Mouse (Mus musculus) frontal cortex, postnatal 10 days (tissue): ENCODE measurements around the gene Slc16a13.

Source experiments
- DNase-seq, 2 experiments: peaks; one replicate each; pipeline ENCODE4 v3.0.0; 2022; ENCODE audit warnings: low spot score in 2 of 2, mixed read lengths in 1 of 2

Gene Slc16a13

DNA sequence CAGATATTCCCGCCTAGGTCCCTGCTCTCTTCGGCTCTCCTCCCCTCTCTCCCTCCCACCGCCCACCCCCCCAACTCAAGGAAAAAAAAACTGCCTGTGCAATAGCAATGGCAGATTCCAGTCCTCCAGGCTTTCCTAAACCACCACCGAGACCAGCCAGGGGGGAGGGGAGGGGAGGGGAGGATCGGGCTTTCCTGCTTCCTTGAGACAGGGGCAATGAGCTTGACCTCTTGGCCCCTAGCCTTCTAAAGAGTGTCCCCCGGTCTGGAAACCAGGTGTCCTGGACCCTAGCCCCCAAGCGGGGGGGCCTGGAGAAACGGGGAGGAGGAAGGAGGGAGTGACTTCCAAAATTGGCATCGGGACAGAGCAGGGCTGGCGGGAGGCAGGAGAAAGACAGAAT, 11.7 kb upstream of the Slc16a13 start:
- DNase-seq: peak in 1 of 2 experiments; percentile 47

DNA sequence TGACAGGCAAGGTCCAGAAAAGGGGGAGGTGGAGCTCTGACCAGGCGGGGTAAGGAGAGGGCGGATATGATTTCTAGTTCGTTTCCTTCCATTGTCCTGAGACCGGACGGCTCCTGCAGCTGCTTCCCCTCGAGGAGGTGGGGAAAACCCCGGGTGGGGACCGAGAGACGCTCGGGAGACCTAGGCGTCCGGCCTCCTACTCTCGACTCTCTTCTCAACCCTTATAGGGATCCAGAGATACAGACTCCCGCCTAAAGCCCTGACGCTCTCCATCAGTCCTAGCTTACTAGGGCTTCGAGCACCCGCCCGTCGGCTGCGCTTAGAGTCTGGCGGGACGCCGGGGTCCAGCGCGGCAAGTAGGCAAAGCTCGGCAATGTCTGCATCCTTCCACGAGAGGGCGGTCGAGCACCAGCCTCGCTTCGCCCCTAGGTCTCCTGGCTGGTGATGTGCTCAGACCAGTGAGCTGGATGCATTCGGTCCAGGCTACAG, 9.4 kb upstream of the Slc16a13 start:
- peak in 1 of 2 experiments; percentile 81 for DNase-seq

DNA sequence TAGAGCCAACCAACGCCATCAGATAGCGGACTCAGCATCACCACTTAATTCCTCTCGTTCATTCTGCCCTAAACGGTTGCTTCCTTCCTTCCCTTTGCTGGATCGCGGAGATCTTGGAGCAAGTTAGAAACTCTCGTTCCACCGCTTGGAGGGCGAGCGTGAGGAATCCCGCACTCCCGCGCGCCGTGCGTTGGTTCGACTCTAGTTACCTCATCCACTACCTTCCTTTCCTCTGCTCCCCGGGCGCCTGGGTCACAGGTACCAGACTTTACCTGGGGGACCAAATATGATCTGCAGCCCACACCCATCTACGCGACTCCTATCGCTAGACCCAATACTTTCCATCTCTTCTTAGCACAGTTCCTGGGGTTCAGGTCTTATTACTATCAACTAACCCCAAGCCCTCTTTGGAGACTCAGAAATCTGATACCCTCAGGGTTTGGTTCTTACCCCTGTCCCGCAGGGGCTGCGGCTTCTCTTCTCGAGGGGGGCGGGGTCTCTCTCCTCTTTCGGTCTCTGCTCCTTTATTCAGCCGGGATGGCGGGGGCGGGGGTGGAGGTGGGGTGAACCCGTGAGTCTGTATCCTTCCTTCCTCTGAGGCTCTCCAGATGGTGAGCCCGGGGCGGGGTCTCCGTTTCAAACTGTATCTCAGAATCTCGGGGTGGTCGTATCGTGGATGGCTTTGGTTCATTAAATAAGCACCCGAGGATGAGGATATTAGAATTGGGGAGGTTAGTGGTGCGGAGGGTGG, 8.6 kb upstream of the Slc16a13 start, which contains the start of gene Bcl6b:
TSS of gene Bcl6b (minus strand) at position 539 of the 751 bp plus-strand sequence.
- peak in 1 of 2 experiments; percentile 14 for DNase-seq

DNA sequence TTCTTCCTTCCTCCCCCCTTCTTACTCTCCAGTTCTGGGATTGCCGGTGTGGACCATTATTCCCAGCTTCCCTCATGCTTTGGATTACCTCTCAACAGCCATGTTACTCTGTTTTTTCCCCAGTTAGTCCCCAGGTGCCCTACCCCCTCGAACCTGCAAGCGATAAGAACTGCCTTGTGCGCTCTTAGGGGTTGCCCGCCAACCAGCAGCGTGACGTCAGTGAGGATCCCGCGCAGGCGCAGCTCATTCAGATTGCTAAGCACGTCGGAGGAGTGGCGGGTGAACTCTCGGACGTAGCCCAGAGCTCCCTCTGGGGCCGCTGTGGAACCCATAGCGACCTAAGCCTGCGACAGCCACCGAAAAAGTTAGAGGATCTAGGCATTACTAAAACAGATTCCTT, 8.0 kb upstream of the Slc16a13 start:
- DNase-seq: peak in 1 of 2 experiments; percentile 80

DNA sequence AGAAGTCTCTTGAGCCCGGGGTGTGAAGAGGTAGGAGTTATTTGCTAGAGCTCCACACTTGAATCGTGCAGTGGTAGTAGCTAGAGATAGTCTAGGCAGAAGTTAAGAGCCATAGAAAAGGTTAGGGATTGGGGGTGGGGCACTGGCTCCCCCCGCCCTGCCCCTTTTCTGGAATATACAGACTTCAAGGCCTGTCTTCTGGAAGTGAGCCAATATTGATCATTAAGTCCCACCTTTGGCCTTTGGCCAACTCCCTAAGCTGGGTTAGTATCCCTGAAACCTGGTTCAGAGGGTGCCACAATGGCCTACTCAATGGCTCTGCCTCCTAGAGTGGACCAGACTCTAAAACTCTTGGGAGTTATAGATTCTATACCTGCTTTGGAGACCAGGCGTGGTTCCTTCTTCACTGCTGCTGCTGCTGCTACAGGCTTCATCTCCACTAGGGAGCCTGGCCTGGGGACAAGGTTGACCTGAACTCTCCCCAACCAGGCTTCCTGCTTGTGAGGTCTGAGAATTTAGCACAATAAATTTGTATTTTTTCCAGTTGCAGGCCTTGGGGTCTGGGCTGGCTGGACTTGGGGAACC, 6.9 kb upstream of the Slc16a13 start:
- DNase-seq: no peak

DNA sequence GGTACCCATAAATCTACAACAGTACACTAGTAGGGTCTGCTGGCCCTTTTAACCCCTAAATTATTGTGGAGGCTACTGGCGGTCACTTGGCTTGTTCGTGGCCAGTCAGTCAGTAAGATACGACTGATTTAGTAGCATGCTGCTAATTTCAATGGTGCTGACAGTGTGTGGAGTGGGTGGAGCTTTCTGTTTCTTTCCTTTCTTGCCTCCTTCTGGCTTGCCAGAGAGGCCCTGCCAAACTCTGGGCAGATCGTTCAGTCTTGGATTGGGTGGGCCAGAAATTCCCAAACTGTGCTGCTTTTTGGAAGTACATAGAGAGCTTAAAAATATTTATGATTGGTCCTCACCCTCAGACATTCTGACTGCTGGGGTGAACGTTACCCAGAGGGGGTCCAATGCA, 6.3 kb upstream of the Slc16a13 start:
- peak in 1 of 2 experiments; percentile 26 for DNase-seq

DNA sequence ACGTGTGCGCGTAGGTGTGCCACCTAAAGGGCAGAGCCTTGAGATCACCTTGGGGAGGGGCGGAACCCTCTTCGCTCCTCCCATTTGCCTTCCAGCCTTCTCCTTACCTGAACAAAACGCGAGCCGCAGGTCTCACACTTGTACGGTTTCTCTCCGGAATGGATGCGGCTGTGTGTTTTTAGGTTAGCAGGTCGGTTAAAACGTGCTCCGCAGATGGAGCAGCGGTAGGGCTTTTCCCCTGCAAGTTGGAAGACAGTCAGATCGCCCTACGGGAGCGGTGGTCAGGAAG, 5.7 kb upstream of the Slc16a13 start:
- DNase-seq: peak in 1 of 2 experiments; percentile 15

DNA sequence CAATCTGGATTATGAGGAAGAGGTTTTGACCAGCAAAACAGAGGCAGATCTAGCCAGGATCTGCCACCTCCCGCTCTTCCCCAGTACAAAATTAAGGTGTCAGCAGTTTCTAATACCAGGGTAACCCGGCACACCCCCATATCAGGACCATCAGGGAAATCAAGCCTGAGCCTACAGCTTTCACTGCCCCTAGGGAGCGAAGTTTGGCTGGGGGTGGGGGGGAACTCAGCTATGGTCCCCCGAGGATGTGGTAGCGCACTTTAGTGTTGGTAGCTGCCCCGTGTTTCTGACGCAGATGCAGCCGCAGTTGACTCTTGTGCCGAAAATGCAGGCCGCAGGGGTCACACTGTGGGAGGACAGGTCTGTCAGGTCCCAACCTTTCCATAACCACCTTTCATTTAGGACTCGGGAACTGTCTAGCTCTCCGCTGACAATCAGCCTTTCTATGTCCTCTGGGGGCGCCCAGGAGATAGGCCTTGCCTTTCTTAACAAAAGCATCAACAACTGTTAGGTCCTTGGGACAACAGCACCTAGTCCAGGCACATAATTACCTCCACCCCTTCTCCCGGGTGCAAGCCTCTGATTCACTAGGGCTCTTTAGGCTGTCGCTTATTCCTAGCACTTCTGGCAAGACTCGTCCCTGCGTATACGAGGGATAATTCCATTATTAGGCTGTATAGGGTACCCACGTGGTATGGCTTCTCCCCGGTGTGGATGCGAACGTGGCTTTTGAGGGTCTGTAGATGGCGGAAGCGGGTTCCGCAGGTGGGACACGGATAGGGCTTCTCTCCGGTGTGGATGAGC, 5.1 kb upstream of the Slc16a13 start:
- peak in 1 of 2 experiments; percentile 10 for DNase-seq

DNA sequence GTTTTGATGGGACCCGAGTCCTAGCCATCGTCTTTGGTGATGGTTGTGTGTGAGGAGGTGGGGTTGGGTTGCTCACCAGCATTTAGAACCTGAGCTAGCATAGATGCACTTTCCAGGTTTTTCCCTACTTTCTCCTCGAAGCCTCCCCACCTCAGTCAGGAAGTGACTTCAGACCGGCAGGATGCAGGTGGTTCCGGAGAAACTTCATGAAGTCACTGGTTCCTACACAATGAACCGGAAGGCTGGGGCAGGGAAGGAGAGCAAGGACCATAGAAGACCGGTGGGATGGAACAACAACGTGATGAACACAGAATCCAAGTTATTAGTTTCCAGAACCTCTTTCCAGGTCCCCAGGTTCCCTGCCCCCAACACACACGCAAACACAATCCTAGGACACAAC, 2.9 kb upstream of the Slc16a13 start:
- no peak for DNase-seq

DNA sequence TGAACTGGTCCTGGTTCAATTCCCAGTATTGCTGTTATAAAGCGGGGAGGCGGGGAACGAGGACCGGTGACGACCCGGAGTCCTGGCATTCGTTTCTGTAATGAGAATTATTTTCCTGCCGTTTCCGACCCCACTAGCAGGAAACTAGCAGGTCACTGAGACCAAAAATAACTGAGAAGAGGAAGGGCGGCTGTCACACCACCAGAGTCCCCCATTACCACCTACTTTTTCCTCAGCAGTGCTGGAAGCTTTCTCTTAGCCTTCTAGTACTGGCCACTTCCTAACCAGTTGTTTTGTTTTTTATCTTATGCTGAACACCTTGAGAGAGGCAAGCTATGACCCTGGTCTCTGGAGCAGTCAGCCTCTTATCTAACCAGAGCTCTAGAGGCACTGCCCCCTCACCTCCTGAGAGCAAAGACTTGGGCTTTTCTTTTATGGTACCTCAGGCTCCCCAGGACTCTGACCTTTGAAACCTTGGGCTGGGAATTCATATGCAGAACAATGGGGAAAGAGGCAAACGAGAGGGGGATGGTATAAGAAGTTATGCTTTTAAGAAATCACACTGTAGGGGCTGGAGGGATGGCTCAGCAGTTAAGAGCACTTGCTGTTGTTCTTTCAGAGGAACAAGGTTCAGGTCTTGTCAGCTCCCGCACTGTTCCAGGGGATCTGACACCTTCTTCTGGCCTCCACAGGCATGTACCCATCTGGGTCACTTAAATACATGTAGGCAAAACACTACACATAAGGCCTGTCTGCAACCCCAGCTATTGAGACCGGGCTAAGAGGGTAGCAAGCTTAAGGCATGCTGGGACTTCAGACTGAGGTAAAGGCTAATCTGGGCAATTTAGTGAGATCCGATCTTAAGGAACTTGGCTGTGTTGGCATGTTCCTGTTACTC, 988 bp upstream of the Slc16a13 start:
- peak in 1 of 2 experiments; percentile 16 for DNase-seq

DNA sequence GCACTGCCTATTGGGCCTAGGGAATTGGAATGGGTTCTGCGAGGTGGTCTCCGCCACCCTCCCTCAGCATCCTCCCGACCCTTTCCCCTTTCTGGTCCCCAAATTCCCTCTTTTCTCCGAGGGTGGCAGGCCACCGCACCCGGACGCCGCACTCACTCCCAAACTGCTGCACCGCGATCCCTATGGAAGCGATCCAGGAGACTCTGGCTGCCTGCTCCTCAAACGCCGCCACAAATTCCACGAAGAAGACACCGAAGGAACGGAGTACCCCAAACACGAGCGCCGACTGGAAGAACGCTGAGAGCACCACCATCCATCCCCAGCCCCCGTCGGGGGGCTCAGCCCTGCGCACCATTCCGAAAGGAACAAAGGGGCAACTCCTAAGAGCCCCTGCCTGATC, 541 bp downstream of the Slc16a13 start:
- peak in 1 of 2 experiments; percentile 44 for DNase-seq

DNA sequence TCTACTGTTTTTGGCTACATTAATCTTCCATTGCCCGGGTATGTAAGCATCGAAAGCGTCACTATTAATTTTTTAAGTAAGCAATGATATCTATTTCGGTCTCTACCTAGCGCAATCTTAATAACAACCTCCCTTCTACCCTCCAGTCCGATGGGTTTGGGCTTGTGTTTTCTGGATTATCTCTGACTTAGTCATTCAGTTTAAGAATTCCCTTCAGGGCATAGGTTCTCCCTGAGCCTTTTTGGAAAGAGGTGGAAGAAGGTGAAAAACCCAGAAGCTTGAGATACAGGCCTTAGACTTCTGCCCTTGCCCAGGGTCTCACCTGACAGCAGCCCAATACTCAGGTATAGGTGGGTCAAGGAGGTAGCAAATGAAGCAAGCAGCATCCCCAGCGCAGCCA, 991 bp downstream of the Slc16a13 start:
- no peak for DNase-seq

DNA sequence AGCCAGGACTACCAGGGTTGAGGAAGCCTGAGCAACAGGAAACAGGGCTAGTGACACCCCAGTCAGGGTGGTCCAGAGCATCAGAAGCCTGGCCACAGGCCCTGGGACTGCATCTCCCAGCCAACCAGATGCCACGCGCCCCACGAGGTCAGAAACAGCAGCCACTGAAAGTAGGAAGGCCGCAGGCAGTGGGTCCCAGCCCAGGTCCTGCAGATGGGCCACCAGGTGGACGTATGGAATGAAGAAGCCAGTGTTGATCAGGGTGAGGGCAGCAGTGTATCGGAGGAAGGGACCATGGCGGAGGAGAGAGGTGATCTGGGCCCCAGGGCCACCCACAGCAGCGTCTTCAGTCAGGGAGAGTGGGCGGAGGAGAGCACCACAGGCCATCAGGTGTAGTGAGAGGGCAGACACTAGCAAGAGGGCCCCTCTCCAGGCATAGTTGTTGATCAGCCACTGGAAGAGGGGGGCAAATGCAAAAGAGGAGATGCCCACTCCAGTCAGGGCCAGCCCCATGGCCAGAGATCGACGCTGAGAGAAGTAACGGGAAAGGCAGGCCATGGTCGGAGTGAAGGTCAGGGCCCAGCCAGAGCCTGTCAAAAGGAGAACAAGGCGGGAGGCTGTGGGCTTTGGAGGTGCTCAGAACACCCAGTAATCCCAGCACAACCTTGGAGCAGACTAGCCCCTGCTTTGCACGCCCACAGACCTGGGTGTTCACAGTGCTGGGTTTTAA, 2.0 kb downstream of the Slc16a13 start:
- peak in 1 of 2 experiments; percentile 7 for DNase-seq

DNA sequence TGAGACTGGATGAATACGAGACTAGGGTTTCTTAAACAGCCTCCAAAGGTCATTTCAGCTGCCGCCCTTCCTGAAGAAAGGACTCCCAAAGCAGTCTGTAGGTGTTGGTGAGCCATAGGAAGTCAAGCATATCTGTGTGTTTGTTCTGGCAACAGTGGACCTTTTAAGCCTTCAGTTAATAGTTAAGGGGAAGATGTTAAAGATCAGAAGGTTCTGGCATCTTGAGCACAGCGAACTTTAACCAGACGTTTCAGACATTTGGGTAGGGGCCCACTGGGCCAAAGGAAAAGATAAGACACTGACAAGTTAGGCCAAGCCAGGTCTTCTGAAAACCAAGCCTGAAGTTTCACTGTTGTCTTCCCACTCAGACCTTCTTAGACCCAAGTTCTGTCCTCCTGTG, 2.8 kb downstream of the Slc16a13 start:
- no peak for DNase-seq

DNA sequence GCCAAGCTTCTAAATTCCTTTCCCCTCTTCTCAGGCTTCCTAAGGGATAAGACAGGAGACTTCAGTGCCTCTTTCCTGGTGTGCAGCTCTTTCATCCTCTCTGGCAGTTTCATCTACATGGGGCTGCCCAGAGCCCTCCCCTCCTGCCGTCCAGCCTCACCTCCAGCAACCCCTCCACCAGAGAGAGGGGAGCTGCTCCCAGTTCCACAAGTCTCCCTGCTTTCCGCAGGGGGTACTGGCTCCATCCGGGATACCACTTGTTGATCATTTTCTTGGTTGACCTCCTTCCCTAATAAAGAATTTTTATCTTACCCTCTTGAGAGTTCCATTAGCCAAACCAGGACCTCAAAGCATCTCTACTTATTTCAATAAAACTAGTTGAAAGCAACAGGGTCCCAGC, 4.8 kb downstream of the Slc16a13 start:
- no peak for DNase-seq

DNA sequence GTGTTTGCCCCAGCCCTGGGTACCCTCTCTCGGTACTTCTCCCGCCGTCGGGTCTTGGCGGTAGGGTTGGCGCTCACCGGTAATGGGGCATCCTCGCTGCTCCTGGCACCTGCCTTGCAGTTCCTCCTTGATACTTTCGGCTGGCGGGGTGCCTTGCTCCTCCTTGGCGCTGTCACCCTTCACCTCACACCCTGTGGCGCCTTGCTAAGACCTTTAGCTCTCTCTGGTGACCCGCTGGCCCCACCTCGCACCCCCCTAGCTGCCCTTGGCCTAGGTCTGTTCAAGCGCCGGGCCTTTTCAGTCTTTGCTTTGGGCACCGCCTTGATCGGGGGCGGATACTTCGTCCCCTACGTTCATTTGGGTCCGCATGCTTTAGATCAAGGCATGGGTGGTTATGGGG, 5.6 kb downstream of the Slc16a13 start:
- peak in 1 of 2 experiments; percentile 21 for DNase-seq

DNA sequence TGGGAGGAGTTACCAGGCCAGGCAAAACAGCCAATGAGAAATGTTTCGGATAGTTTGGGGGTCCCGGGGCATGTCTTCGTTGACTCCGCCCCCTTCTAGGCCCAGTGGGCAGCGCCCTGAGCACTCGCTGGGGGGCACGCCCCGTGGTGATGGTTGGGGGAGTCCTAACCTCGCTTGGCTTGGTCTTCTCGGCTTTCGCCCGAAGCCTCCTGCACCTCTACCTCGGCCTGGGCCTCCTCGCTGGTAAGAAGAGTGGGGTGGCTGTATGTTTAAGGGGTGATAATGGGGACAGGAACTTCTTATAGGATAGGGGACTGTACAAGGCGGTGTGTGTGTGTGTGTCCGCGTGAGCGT, 6.0 kb downstream of the Slc16a13 start:
- peak in 1 of 2 experiments; percentile 19 for DNase-seq

DNA sequence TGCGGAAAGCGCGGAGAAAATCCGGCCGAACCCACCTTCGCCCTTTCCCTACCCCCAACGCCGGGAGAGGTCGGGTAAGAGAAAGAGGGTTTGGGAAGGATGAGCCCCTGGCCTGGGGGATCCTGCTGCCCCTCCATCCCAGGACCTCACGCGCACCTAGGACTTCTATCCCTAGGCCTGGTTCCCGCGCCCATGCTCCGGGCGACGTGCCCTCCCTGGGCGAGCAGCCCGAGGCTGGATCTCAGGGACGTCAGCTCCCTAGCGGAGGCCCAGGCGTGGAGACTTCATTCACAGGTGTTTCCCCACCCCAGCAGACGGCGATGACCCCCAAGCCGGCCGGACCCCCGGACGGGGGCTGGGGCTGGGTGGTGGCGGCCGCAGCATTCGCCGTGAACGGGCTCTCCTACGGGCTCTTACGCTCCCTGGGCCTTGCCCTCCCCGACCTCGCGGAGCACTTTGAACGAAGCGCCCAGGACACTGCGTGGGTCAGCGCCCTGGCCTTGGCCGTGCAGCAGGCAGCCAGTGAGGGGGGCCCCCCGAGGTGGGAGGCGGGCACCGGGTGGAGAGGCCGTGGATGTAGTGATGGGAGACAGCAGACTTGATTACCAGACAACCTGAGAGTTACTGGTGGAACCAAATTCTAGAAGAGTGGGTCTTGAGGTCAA, 6.5 kb downstream of the Slc16a13 start:
- peak; percentile 36 to 42 for DNase-seq

DNA sequence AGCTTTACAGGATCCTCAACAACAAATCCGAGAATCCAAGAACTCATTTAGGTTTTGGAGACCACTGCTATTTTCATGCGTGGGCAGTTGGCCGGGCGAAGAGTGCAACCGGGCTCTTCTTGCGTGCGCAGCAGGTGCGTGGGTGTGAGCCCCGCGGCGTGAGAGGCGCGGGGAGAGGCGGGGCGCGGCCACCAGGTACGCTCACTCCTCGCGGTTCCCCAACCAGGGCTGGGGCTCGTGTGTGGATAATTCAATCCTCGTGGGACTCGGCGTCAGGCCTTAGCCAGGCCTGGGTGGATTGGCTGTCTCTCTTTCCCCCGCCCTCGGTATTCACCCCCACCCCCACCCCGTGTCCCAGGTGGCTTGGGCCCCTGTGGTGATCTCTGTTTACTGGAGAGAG, 7.1 kb downstream of the Slc16a13 start:
- peak; percentile 28 to 36 for DNase-seq

DNA sequence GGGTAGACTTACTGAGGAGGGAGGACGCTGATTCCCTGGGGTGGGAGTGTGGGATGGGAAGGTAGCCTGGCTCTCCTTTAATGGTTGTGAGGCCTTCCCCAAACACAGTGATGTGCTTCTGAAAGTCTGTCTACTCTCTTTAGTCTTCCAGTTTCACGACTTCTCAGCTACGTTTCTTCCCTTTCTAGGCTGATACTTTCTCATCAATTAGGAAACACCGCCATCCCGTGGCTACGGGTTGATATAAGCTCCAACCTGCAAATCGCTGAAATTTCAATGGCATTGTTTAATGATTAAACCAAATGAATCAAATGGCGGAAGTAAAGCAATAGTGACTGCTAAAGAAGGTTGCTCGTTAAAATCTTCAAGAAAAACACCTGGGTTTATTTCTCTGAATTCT, 8.0 kb downstream of the Slc16a13 start:
- DNase-seq: peak; percentile 41 to 65
